Mouse (Mus musculus): ENCODE results near the gene Spint5. TPM values are rescaled to one million over a fixed set of nuclear protein-coding genes. Genes with fewer than 3 reads are reported as not detected.

Spint5 gene
- total RNA-seq, 2 experiments from 2014 or later: not detected

Other genes with a start within 250 kb of the Spint5 start
Only the 30 nearest of the 31 such genes appear.
- not detected in 2 replicates for gene Trp53tg5, start 241.6 kb upstream of the Spint5 start, total RNA-seq (2015; ENCODE audit: low replicate concordance)
- gene Trp53tg5, start 241.6 kb upstream of the Spint5 start, total RNA-seq (2017; ENCODE audit: low replicate concordance): not detected in 2 replicates
- 6.3 TPM in 1 of 2 replicates, not detected in the other for gene Dbndd2, start 229.2 kb upstream of the Spint5 start, total RNA-seq (2015; ENCODE audit: low replicate concordance)
- gene Dbndd2, start 229.2 kb upstream of the Spint5 start, total RNA-seq (2017; ENCODE audit: low replicate concordance): 0.61 TPM in 1 of 2 replicates, not detected in the other
- gene Pigt, start 217.8 kb upstream of the Spint5 start, total RNA-seq (2015; ENCODE audit: low replicate concordance): 18.0 and 22.7 TPM in 2 replicates
- gene Pigt, start 217.8 kb upstream of the Spint5 start, total RNA-seq (2017; ENCODE audit: low replicate concordance): 7.7 and 26.9 TPM in 2 replicates
- gene Wfdc2, start 152.9 kb upstream of the Spint5 start, total RNA-seq (2015; ENCODE audit: low replicate concordance): not detected in 2 replicates
- not detected in 2 replicates for gene Wfdc2, start 152.9 kb upstream of the Spint5 start, total RNA-seq (2017; ENCODE audit: low replicate concordance)
- not detected in 2 replicates for gene Spint3, start 141.8 kb upstream of the Spint5 start, total RNA-seq (2015; ENCODE audit: low replicate concordance)
- gene Spint3, start 141.8 kb upstream of the Spint5 start, total RNA-seq (2017; ENCODE audit: low replicate concordance): not detected in 2 replicates
- gene Wfdc6a, start 129.9 kb upstream of the Spint5 start, total RNA-seq (2015; ENCODE audit: low replicate concordance): not detected in 2 replicates
- gene Wfdc6a, start 129.9 kb upstream of the Spint5 start, total RNA-seq (2017; ENCODE audit: low replicate concordance): not detected in 2 replicates
- gene Eppin, start 121.7 kb upstream of the Spint5 start, total RNA-seq (2015; ENCODE audit: low replicate concordance): not detected in 2 replicates
- not detected in 2 replicates for gene Eppin, start 121.7 kb upstream of the Spint5 start, total RNA-seq (2017; ENCODE audit: low replicate concordance)
- not detected in 2 replicates for gene Wfdc6b, start 101.8 kb upstream of the Spint5 start, total RNA-seq (2015; ENCODE audit: low replicate concordance)
- not detected in 2 replicates for gene Wfdc6b, start 101.8 kb upstream of the Spint5 start, total RNA-seq (2017; ENCODE audit: low replicate concordance)
- gene Wfdc8, start 101.7 kb upstream of the Spint5 start, total RNA-seq (2015; ENCODE audit: low replicate concordance): not detected in 2 replicates
- gene Wfdc8, start 101.7 kb upstream of the Spint5 start, total RNA-seq (2017; ENCODE audit: low replicate concordance): not detected in 2 replicates
- gene Wfdc16, start 76.5 kb upstream of the Spint5 start, total RNA-seq (2015; ENCODE audit: low replicate concordance): not detected in 2 replicates
- not detected in 2 replicates for gene Wfdc16, start 76.5 kb upstream of the Spint5 start, total RNA-seq (2017; ENCODE audit: low replicate concordance)
- gene Wfdc10, start 59.3 kb upstream of the Spint5 start, total RNA-seq (2015; ENCODE audit: low replicate concordance): not detected in 2 replicates
- not detected in 2 replicates for gene Wfdc10, start 59.3 kb upstream of the Spint5 start, total RNA-seq (2017; ENCODE audit: low replicate concordance)
- not detected in 2 replicates for gene Wfdc9, start 58.7 kb upstream of the Spint5 start, total RNA-seq (2015; ENCODE audit: low replicate concordance)
- gene Wfdc9, start 58.7 kb upstream of the Spint5 start, total RNA-seq (2017; ENCODE audit: low replicate concordance): not detected in 2 replicates
- not detected in 2 replicates for gene Wfdc11, start 41.2 kb upstream of the Spint5 start, total RNA-seq (2015; ENCODE audit: low replicate concordance)
- not detected in 2 replicates for gene Wfdc11, start 41.2 kb upstream of the Spint5 start, total RNA-seq (2017; ENCODE audit: low replicate concordance)
- gene Wfdc13, start 30.2 kb upstream of the Spint5 start, total RNA-seq (2015; ENCODE audit: low replicate concordance): not detected in 2 replicates
- not detected in 2 replicates for gene Wfdc13, start 30.2 kb upstream of the Spint5 start, total RNA-seq (2017; ENCODE audit: low replicate concordance)
- not detected in 2 replicates for gene Spint4, start 16.8 kb upstream of the Spint5 start, total RNA-seq (2015; ENCODE audit: low replicate concordance)
- not detected in 2 replicates for gene Spint4, start 16.8 kb upstream of the Spint5 start, total RNA-seq (2017; ENCODE audit: low replicate concordance)
- 4.2 and 6.1 TPM in 2 replicates for gene Wfdc3, start 30.6 kb downstream of the Spint5 start, total RNA-seq (2015; ENCODE audit: low replicate concordance)
- 2.3 and 2.8 TPM in 2 replicates for gene Wfdc3, start 30.6 kb downstream of the Spint5 start, total RNA-seq (2017; ENCODE audit: low replicate concordance)
- 64.6 and 69.2 TPM in 2 replicates for gene Dnttip1, start 30.7 kb downstream of the Spint5 start, total RNA-seq (2015; ENCODE audit: low replicate concordance)
- 44.0 and 58.0 TPM in 2 replicates for gene Dnttip1, start 30.7 kb downstream of the Spint5 start, total RNA-seq (2017; ENCODE audit: low replicate concordance)
- gene Ube2c, start 54.6 kb downstream of the Spint5 start, total RNA-seq (2015; ENCODE audit: low replicate concordance): 1,168 and 1,264 TPM in 2 replicates
- 649 and 1,020 TPM in 2 replicates for gene Ube2c, start 54.6 kb downstream of the Spint5 start, total RNA-seq (2017; ENCODE audit: low replicate concordance)
- gene Tnnc2, start 64.7 kb downstream of the Spint5 start, total RNA-seq (2015; ENCODE audit: low replicate concordance): not detected in 2 replicates
- gene Tnnc2, start 64.7 kb downstream of the Spint5 start, total RNA-seq (2017; ENCODE audit: low replicate concordance): not detected in 2 replicates
- not detected in 2 replicates for gene Snx21, start 70.5 kb downstream of the Spint5 start, total RNA-seq (2015; ENCODE audit: low replicate concordance)
- 0.13 TPM in 1 of 2 replicates, not detected in the other for gene Snx21, start 70.5 kb downstream of the Spint5 start, total RNA-seq (2017; ENCODE audit: low replicate concordance)
- 23.8 and 30.6 TPM in 2 replicates for gene Acot8, start 89.6 kb downstream of the Spint5 start, total RNA-seq (2015; ENCODE audit: low replicate concordance)
- gene Acot8, start 89.6 kb downstream of the Spint5 start, total RNA-seq (2017; ENCODE audit: low replicate concordance): 33.6 and 58.4 TPM in 2 replicates
- 2.5 and 7.2 TPM in 2 replicates for gene Zswim3, start 89.8 kb downstream of the Spint5 start, total RNA-seq (2015; ENCODE audit: low replicate concordance)
- 1.3 and 2.3 TPM in 2 replicates for gene Zswim3, start 89.8 kb downstream of the Spint5 start, total RNA-seq (2017; ENCODE audit: low replicate concordance)
- 1.1 and 5.4 TPM in 2 replicates for gene Zswim1, start 107.4 kb downstream of the Spint5 start, total RNA-seq (2015; ENCODE audit: low replicate concordance)
- 0.30 TPM in 1 of 2 replicates, not detected in the other for gene Zswim1, start 107.4 kb downstream of the Spint5 start, total RNA-seq (2017; ENCODE audit: low replicate concordance)
- not detected in 2 replicates for gene Spata25, start 113.2 kb downstream of the Spint5 start, total RNA-seq (2015; ENCODE audit: low replicate concordance)
- not detected in 2 replicates for gene Spata25, start 113.2 kb downstream of the Spint5 start, total RNA-seq (2017; ENCODE audit: low replicate concordance)
- gene Ctsa, start 117.6 kb downstream of the Spint5 start, total RNA-seq (2015; ENCODE audit: low replicate concordance): 34.0 and 35.3 TPM in 2 replicates
- 38.9 and 43.0 TPM in 2 replicates for gene Ctsa, start 117.6 kb downstream of the Spint5 start, total RNA-seq (2017; ENCODE audit: low replicate concordance)
- not detected in 2 replicates for gene Neurl2, start 118.2 kb downstream of the Spint5 start, total RNA-seq (2015; ENCODE audit: low replicate concordance)
- 1.2 TPM in 1 of 2 replicates, not detected in the other for gene Neurl2, start 118.2 kb downstream of the Spint5 start, total RNA-seq (2017; ENCODE audit: low replicate concordance)
- gene Pltp, start 142.4 kb downstream of the Spint5 start, total RNA-seq (2015; ENCODE audit: low replicate concordance): 1.3 and 5.0 TPM in 2 replicates
- 0.23 TPM in 1 of 2 replicates, not detected in the other for gene Pltp, start 142.4 kb downstream of the Spint5 start, total RNA-seq (2017; ENCODE audit: low replicate concordance)
- gene Pcif1, start 164.0 kb downstream of the Spint5 start, total RNA-seq (2015; ENCODE audit: low replicate concordance): 57.7 and 71.3 TPM in 2 replicates
- 36.3 and 42.7 TPM in 2 replicates for gene Pcif1, start 164.0 kb downstream of the Spint5 start, total RNA-seq (2017; ENCODE audit: low replicate concordance)
- gene Zfp335, start 196.5 kb downstream of the Spint5 start, total RNA-seq (2015; ENCODE audit: low replicate concordance): 25.2 and 25.6 TPM in 2 replicates
- gene Zfp335, start 196.5 kb downstream of the Spint5 start, total RNA-seq (2017; ENCODE audit: low replicate concordance): 14.9 and 16.3 TPM in 2 replicates
- gene Mmp9, start 225.5 kb downstream of the Spint5 start, total RNA-seq (2015; ENCODE audit: low replicate concordance): 41.1 and 44.7 TPM in 2 replicates
- 21.5 and 25.3 TPM in 2 replicates for gene Mmp9, start 225.5 kb downstream of the Spint5 start, total RNA-seq (2017; ENCODE audit: low replicate concordance)

All from erythroid progenitor cell, adult 5-6 weeks (primary cell).